Mouse (Mus musculus) lung, postnatal 36 days (tissue): ENCODE results near the gene Rad9b.

Experiments
- DNase-seq: peaks from one replicate; pipeline ENCODE4 v3.0.0; 2022; ENCODE audit warnings: mixed read lengths

The Rad9b gene

DNA sequence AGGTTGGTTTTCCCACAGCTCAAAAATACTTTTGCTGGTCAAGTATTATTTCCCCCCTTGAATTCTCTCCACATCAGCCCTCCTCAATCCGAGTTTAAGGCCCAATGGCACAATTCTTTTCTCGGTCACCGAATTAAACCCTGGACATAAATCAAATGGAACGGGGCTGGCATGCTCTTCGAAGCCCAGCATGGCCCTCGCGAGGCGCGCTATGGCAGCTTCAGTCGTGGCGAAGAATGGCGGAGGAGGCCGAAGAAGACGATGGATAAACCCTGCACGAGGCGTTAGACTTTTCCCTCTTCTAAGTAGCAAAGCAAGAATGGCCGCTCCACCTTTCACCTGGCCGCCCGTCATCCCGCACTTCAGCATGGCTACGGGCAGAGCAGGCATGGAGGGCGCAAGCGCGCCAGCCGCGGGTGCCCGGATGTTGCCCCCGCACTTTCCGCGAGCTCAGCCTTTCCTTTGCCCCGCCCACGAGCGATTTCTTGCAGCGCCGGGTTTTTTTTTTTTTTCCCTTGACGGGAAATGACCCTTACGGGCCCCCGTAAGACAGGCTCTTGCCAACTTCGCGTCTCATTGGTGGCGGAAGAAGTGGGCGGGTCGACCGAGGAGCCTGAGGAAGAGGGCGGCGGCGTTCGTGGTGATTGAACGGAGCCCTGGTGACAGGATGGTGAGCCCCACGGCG is at the start of gene Rad9b, which contains the start of gene Vps29:
Rad9b (minus strand) TSS at position 427 of the 685 bp plus-strand sequence.
Vps29 (plus strand) TSS at position 563 of the 685 bp plus-strand sequence.
- DNase-seq, result peak; percentile 99

DNA sequence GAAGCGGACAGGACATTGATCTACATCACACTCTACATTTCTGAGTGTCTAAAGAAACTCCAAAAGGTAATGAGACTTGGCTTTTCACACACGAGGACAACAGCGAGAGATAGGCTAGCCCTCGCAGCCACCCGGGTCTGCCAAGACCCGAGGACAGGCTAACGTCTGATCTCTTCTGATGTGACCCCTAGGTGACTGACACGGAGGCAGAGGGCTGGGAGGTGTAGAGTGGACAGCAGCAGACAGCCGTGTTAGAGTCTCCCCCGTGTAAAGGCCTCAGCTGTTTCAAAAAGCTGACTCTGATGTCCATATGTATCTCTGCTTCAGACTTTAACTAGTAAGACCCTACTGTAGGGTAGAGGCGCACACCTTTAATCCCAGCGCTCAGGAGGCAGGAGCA is 49.3 kb upstream of the Rad9b start:
- DNase-seq, result no peak

DNA sequence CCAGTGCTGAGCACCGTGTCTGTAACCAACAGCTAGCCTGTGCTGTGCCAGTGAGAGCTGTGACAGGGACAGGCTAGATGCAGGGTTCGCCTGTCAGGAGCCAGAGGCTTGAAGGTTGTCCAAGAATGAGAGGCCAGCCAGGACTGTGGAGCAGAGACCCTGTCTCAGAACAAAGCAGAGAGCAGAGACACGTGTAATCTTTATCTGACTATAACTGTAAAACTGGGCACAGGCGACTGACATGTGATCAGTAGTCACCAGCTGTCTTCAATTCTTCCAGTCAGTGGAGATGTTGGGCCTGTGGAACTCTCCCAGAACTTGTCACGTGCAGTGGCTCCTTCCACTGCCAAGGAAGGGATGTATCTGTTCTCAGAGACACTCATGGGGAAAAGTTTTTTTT is 48.7 kb upstream of the Rad9b start:
- peak; percentile 67 for DNase-seq

DNA sequence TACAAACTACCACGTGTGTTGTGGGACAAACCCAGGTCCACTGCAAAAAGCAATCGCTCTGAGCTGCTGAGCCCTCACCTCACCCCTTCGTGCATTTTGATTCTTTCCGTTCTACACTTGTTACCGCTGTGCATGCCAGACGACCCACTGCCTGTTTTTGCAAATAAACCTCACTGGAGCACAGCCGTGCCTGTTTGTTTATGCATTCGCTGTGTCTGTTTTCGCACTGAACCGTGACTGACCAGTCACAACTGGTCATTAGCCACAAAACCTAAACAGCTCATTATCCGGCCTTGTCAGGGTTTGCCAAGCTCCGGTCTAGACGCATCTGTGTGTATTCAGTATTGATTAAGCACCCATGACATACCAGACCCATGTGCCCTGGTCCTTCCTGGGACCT is 48.1 kb upstream of the Rad9b start:
- no peak for DNase-seq

DNA sequence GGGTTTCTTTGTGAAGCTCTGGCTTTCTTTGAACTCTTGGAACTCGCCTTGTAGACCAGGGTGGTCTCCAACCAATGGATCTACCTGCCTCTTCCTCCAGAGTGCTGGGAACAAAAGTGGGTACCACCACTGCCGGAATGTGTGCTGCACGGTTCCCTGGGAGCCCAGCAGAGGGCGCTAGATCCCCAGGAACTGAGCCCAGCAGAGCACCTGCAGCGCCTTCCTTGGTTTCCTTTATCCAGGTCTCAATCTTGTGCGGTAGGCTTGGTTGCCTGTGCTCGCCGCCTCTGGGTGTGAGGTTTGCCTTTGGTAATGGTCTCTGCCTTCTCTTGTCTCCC is 47.2 kb upstream of the Rad9b start:
- DNase-seq, result peak; percentile 73

DNA sequence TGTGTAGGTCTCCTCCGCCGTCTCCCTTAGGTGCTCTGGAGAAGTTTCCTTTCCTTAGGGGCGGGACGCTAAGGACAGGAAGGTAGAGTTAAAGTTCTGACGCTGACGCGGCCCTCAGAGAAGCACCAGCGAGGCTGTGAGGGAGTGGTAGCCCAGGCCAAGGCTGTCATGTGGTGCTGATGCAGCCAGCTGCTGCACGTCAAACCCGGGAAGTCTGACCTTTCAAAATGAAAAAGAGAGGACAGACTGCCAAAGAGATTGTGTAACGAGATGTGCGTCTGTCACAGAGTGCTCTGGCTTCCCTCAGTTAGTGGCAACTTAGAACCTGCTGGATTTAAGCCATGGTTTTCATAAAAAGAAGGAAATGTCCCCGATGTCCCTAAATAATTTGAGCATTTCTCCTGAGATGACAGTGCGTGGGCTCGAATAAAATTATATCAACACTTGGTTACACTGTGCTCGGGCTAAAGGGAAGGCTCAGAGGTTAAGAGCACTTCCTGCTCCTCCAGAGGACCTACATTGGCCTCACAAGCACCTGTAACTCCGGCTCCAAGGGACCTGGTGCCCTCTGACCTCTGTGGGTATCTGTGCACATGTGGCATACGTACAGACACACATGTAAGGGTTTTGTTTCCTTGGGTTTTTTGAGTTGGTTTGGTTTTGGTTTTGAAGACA is 46.7 kb upstream of the Rad9b start:
- peak; percentile 83 for DNase-seq

DNA sequence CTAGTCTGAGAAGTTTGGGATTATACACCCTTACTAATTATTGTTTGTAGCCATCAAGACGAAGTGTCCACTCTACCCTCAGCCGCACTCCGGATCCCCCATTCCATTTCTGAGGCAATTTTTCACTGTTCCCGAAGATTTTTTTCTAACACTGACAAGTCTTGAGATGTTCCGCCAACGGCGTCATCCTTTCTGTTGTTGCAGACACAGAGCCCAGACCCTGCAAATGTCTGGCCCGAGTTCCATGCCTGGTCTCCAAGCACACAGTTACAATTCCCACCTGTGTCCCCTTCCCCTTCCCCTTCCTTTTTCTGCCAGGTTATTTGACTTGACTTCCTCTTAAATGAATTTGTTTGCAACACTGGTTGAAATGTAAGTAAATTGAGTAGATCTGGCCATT is 45.8 kb upstream of the Rad9b start:
- DNase-seq, result no peak

DNA sequence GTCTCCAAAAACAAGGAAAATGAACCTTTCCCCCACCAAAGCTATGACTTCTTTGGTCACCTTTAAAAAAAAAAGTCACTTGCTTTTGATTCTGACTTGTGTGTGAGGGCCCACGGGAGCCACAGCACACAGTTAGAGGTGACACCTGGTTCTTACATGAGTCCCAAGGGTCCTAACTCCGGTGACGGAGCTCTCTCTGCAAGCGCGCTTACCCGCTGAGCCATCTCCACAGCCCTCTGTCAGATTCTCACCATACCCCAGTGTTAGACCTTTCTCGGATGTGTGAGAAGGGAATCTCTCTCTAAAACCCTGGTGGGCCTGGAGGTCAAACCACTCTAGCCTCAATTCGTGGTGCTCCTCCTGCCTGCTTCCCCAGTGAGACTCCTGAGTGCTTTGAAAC is 43.5 kb upstream of the Rad9b start:
- no peak for DNase-seq

DNA sequence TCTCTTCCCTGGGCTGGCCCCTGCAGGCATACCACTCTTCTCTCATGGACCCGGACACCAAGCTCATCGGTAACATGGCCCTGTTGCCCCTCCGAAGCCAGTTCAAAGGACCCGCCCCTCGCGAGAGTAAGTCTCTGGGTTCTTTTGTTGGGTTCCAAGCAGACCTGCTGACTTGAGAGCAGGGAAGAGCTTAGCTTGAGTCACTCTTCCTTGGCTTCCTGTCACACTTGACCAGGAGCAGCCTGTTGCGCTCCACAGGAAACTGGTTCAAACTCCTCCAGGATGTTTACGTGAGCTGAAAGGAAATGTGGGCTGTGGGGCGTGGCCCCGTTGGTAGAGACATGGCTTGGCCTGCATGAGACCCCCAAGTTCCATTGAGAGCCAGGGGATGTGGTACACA is 42.8 kb upstream of the Rad9b start:
- peak; percentile 88 for DNase-seq

DNA sequence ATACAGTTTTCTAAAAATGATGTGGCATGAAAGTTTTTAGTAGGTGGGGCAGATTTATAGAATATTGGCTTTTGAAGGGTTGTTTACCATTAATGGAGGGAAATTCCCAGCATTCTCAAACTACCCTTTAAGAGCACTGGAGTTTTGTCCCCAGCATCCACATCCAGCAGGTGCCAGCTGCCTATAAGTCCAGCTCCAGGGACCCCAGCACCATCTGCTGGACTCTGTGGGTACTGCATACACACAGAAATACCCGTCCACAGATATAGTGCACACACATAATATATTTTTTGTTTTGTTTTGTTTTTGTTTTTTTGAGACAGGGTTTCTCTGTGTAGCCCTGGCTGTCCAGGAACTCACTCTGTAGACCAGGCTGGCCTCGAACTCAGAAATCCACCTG is 39.9 kb upstream of the Rad9b start:
- DNase-seq, result peak; percentile 90

DNA sequence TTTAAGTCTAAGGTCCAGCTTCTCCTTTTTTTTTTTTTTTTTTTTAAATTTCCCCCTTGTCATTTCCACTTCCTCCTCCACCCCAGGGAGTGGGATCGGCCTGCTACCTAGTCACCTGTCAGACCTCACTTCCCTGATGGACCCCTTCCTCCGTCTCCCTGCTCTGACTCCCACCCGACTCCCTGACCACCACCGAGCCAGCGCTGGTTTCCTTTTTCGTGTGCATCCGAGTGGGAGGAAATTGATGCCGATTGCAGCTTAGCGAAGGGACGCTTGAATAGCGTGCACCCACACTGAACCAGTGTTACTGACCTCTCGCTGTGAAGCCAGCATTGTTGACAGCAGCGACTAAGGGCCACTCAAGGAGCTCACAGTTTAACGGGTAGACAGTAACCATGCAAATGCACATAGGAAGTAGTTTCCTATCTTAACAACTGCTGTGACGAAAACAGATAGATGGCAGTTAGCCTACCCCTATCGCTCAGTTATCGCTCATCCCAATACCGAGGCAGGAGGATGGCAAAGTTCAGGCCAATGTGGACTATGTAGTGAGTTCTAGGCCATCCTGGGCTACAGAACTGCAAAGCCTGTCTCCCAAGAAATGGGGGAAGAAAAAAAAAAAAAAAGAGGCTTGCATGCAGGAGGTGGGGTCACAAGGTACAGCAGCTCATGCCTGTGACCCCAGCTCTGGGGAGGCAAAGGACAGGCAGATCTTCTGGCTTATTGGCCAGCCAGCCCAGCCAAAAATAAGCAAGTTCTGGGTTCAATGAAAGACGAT is 38.4 kb upstream of the Rad9b start:
- no peak for DNase-seq

DNA sequence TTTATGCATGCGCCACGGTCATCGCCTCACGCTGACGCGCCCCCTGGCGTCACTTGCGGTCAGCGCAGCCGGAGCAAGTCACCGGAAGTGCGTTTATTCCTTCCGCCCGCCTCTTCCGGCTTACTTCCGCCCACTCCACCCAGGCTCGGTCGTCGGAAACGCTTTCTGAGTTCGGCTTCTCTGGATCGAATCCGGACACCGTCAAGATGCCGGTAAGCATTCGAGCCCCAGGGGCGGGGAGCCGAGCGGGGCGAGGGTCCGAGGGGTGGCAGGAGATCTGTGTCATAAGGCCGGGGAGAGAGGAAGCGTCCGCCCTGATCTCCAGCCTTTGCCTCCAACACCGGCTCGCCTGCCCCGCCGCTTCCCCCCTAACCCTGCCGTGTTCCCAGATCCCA is 37.8 kb upstream of the Rad9b start, which contains the start of gene Arpc3:
Arpc3 (plus strand) TSS at position 93 of the 395 bp plus-strand sequence.
- DNase-seq, result peak; percentile 93

DNA sequence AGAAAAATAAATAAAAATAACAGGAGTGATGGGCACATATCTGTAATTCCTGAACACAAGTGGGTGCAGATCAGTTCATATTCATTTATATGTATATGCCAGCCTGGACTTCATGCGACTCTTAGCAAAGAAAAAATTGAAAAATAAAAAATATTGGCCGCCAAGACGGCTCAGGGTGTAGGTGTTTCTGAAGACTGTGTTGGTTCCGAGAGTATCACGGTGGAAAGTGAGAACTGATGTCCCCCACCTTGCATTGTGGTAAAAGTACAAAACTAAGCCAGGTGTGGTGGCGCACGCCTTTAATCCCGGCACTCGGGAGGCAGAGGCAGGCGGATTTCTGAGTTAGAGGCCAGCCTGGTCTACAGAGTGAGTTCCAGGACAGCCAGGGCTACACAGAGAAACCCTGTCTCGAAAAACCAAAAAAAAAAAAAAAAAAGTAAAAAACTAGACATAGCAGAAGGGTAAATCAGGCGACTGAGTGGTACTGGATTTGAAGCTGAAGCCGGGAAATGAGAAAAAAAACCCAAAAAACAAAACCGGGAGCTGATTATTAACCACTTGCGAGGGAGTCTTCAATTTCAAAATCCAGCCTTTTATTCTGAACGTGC is 37.2 kb upstream of the Rad9b start:
- DNase-seq, result no peak

DNA sequence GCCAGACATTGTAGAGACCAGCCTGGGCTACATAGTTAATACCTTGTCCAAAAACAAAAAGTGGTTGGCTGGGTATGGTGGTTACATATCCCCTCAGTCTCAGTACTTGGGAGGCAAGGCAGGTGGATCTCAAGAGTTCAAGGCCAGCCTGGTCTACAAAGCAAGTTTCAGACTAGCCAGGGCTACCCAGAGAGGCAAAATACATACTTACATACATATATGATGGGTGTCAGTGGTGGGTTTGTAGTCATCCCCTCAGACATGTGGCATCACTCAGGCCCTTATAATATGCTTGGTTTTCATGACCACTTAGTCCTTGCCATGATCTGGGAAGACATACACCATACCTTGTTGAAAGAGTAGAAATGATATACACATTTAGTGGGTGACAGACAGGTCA is 36.6 kb upstream of the Rad9b start:
- no peak for DNase-seq

DNA sequence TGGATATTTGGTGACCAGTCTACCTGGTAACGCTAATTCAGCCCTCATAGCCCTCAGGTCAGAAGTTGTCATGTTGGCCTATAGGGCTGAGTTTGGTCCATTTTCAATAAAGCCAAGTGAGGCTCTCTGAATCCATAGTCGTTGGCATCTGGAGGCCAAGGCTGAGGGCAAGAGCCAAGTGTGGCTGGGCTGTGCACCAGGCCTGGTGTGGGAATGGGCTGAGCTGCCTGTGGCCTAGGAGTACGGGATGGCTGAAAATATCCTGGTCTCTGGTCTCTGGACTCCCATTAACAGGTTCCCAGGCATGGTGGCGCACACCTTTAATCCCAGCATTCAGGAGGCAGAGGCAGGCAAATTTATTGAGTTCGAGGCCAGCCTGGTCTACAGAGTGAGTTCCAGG is 36.0 kb upstream of the Rad9b start:
- DNase-seq, result no peak

DNA sequence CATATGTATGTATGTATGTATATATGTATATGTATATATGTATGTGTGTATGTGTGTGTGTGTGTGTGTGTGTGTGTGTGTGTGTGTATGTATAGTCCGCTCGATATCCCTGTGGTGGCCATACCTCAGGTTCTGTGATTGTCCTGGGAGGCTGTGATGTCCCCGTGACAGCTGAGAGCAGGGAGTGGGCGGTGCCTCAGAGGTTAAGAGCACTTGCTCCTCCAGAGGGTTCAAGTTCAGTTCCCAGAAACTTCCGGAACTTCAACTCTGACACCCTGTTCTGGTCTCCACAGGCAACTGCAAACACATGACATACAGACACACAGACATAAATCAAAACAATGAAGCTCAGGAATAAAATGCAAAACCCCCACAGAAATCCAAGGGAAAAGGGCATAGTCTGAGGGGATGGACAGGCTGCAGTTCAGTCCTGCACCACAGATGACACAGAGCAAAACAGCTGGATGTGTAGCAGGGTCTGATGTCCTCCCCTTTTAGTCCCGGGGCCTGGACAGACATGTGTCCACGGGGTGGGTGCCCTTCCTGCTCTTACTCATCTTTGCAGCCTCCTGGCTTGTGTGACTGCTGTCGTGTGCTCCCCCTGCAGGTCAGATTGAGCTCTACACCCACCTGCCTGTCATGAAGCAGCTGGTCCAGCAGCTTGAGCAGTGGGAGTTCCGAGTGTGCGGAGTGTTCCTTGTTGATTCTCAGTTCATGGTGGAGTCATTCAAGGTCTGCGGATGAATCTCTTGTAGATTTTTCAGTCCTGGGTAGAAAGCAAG is 25.5 kb upstream of the Rad9b start:
- peak; percentile 86 for DNase-seq

DNA sequence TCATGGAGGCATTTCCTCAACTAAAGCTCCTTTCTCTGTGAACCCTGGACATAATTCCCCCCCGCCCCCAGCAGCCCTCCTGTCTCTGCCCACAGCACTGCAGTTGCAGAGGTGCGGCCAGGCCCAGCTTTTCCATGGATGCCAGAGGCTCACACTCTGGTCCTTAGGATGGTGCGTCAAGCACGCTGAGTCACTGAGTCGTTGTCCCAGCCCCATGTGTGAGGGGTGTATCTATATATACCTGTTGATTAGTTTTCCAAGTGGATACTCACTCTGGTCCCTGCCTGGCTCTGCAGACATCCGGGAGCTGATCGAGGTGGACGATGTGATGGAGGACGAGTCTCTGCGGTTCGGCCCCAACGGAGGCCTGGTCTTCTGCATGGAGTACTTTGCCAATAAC is 24.1 kb upstream of the Rad9b start:
- DNase-seq, result no peak

DNA sequence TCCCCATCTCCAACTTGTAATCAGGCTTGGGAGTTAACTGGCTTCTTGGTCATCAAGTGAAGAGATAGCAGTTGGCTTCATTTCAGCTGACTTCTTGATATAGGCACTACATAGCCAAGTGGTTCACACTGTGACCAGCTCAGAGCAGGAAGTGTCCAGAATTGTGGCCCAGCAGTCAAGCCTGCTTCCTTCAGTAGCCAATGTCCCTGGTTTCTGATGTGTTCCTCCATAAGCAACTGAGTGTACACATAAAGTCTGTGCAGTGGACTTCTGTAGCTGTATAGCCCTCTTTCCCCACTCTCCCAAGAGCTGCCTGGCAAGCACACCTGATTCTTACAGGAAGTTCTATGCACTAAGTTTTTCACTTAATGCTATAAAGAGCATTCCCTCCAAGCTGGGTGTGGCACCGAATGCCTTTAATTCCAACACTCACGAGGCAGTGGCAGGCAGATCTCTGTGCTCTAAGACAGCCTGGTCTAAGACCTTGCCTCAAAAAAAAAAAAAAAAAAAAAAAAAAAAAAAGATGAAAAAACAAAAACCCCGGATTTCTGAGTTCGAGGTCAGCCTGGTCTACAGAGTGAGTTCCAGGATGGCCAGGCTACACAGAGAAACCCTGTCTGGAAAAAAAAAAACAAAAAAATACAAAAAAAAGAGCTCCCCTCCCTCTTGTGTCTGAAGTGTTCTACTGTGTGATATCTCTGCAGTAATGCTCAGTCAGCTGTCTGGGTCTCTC is 23.2 kb upstream of the Rad9b start:
- no peak for DNase-seq

DNA sequence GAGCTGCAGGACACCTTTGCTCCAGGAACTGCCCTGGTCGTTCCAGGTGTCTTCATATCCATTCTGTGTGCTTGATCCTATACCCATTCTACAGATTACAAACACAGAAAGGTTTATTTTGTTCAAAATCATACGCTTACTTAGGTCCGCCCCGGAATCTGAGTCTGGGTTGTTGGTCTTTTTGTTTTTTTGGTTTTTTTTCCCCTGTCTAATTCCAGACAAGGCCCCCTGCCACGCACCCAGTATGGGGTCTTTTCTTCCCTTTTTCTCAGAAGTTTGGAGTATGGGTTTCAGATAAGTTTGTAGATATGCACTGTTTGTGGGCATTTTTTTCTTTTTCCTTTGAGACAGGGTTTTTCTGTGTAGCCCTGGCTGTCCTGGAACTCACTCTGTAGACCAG is 18.8 kb upstream of the Rad9b start:
- no peak for DNase-seq

DNA sequence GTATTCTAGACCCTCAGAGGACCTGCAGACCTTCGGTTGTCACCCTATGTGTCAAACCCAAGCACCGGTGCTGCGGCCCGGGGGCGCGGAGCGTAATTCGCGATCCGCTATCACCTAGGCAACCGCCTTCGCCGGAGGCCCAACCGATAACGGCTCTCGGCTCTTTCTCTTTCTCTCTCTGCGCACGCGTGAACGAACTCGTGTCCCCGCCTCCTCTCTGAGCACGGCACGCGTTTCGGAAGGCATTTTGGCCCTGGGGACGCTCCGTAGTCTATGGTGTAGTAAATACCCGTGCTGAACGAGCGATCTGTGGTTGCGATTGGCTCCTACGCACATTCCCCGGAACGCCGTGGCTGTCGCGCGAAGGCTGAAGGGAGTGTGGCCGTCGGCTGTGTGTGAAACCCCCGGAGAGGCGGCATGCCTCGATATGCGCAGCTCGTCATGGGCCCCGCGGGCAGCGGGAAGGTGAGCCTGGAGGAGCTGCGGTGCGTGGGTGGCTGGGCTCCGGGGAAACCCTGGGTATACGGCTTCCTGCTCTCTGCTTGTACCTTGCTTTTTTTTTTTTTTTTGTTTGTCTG is 18.2 kb upstream of the Rad9b start, which contains the start of gene Fam216a:
Fam216a (minus strand) TSS at position 173 of the 578 bp plus-strand sequence.
- peak; percentile 99 for DNase-seq

DNA sequence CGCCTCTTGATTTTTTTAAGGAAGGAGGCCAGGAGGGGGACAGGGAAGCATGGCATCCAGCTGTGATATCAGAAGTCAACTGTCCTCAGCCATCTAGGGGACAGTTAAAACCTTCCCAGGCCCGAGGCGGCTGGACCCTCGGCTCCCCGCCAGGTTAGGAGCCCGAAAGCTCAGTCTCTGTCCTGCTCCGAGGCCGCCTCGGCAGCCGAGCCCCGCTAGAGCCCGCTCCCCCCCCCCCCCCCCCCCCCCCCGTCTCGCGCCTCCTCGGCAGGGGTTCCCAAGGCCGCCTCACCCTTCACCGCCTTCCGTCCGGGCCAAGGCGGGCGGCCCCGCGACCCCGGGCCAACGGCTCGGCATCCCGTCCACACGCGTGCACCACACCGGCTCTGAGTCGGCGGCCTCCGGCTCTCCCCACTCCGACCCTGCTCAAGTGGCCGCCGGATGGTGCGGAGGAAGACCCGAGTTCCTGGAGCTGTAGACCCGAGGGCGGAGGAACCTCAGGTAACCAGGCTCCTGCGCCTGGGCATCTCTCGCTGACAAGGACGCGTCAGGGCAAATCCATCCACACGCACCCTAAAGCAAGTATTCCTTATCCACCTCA is 17.7 kb upstream of the Rad9b start, which contains the start of gene Gpn3:
Gpn3 (plus strand) TSS at position 286 of the 601 bp plus-strand sequence.
- DNase-seq, result no peak
